Mouse (Mus musculus) heart, adult 2 months (tissue): ENCODE data around the gene D430042O09Rik. TPM values are rescaled to one million over a fixed set of nuclear protein-coding genes. Genes with fewer than 3 reads are reported as not detected.
A peak's percentile ranks its signal among the peaks of the same experiment; 100 is the strongest.

Experiments used
- DNase-seq, 2 experiments: peaks; one replicate each; pipeline ENCODE4 v3.0.0; 2021
- H3K27ac ChIP-seq: fragments of 200-600 bp; 2 replicates; pipeline ENCODE4 v1.8.1; 2022
- H3K27me3 ChIP-seq: fragments of 200-500 bp; 2 replicates; pipeline ENCODE4 v1.6.1; 2012; ENCODE audit warnings: mild to moderate bottlenecking, low read length, inconsistent platforms, mixed read lengths; ENCODE audit not compliant: control insufficient read depth, insufficient read depth
- H3K36me3 ChIP-seq: fragments of 200-500 bp; 2 replicates; pipeline ENCODE4 v1.6.1; 2012; ENCODE audit warnings: low read length, inconsistent platforms; ENCODE audit not compliant: control insufficient read depth, insufficient read depth
- H3K4me1 ChIP-seq: fragments of 200-500 bp; 2 replicates; pipeline ENCODE4 v1.6.1; 2011; ENCODE audit warnings: low read length; ENCODE audit not compliant: control insufficient read depth, insufficient read depth
- H3K4me3 ChIP-seq: fragments of 200-600 bp; 2 replicates; pipeline ENCODE4 v1.8.1; 2022
- H3K79me2 ChIP-seq: fragments of 200-500 bp; replicated peaks from 2 replicates; pipeline ENCODE4 v1.6.1; 2012; ENCODE audit warnings: mild to moderate bottlenecking, inconsistent platforms, low read length, moderate library complexity, mixed read lengths; ENCODE audit not compliant: control insufficient read depth, insufficient read depth
- H3K9ac ChIP-seq: fragments of 200-500 bp; 2 replicates; pipeline ENCODE4 v1.6.1; 2012; ENCODE audit warnings: low read depth, mild to moderate bottlenecking, control low read depth, inconsistent platforms, low read length, mixed read lengths
- CTCF ChIP-seq: fragments of 200-600 bp; IDR thresholded peaks from 2 replicates; pipeline ENCODE4 v1.8.1; 2022; ENCODE audit warnings: antibody characterized with exemption, mild to moderate bottlenecking, moderate library complexity
- EP300 ChIP-seq: fragments of 200-500 bp; IDR thresholded peaks from 2 replicates; pipeline ENCODE4 v1.6.1; 2011; ENCODE audit warnings: low read depth, low read length, control low read depth; ENCODE audit not compliant: insufficient read depth
- POLR2A ChIP-seq: fragments of 200-500 bp; IDR thresholded peaks from 2 replicates; pipeline ENCODE4 v1.6.1; 2011; ENCODE audit warnings: mild to moderate bottlenecking, low read depth, low read length, control low read depth; ENCODE audit not compliant: insufficient read depth
- WGBS: fragments of 180-500 bp; shearing (Covaris S2); methylation state at CpG from one replicate; pipeline ENCODE4 v1.1.7; 2018; 5-methylcytosine and 5-hydroxymethylcytosine counted together
- intact Hi-C: fragments of 180-260 bp; cut with DNase I; formaldehyde crosslinking; loops from one replicate; pipeline ENCODE4 v1.15.1; 2025
- polyA plus RNA-seq: library from polyadenylated mRNA; depleted of rRNA; stranded (reverse); fragments of >200 nt; gene quantifications from 2 replicates; pipeline ENCODE4 v1.2.3, GENCODE M21; 2012; rRNA removed
- total RNA-seq, 2 experiments: library from RNA; stranded (reverse); gene quantifications; 2 replicates each; pipeline ENCODE4 v1.2.3; 2021

Gene D430042O09Rik
- total and polyA plus RNA-seq, 3 experiments = 8.2 to 11.5 (median 9.3) TPM

GRCm38 (mm10) chr7:125920801-125921200 lies 213.1 kb downstream of the D430042O09Rik start:
- H3K4me1 ChIP-seq = no peaks in the 10 kb centered on the region
- H3K27me3 ChIP-seq = no peaks in the 10 kb centered on the region
- no peak overlapping the region for H3K4me3 ChIP-seq
- DNase-seq = peak in 1 of 2 experiments; percentile 24
- H3K9ac ChIP-seq = no peak overlapping the region
- no peak overlapping the region for H3K27ac ChIP-seq
- TF ChIP-seq POLR2A = no peak
- TF ChIP-seq CTCF = no peak
- no peak for TF ChIP-seq EP300
- intact Hi-C loops = no loop called here
- no peaks in the 10 kb centered on the region for H3K79me2 ChIP-seq
- no peaks in the 10 kb centered on the region for H3K36me3 ChIP-seq
- 60% methylated on average over 5 of the region's 5 CpGs for WGBS

- Histone ChIP-seq H3K27ac (no peak overlapping the region), H3K36me3 (no peaks in the 10 kb centered on the region), H3K4me3 (no peak overlapping the region), H3K27me3 (no peaks in the 10 kb centered on the region), H3K4me1 (no peaks in the 10 kb centered on the region), H3K79me2 (no peaks in the 10 kb centered on the region), H3K9ac (no peak overlapping the region)
- TF ChIP-seq CTCF (no peak), EP300 (no peak), POLR2A (no peak)
- 52% methylated on average over 5 of the region's 5 CpGs for WGBS
- no peak for DNase-seq
- intact Hi-C loops = no loop called here
Observed at GRCm38 (mm10) chr7:125924044-125924443, 216.4 kb downstream of the D430042O09Rik start.

Other genes starting within 250 kb of the D430042O09Rik start
- gene Nsmce1, start 216.3 kb upstream of the D430042O09Rik start, total RNA-seq = 10 to 100 TPM; 25.6 to 33.1 TPM
- gene Nsmce1, start 216.3 kb upstream of the D430042O09Rik start, polyA plus RNA-seq = 41.9 and 66.5 TPM in 2 replicates
- gene Il4ra, start 155.8 kb upstream of the D430042O09Rik start, total RNA-seq = 10 to 100 TPM; 13.2 to 20.1 TPM
- 14.3 and 19.1 TPM in 2 replicates for gene Il4ra, start 155.8 kb upstream of the D430042O09Rik start, polyA plus RNA-seq
- under 1 TPM; 0.48 to 0.60 TPM for gene Il21r, start 104.5 kb upstream of the D430042O09Rik start, total RNA-seq
- gene Il21r, start 104.5 kb upstream of the D430042O09Rik start, polyA plus RNA-seq = 1.8 and 2.3 TPM in 2 replicates
- 10 to 100 TPM; 46.3 to 47.9 TPM for gene Gtf3c1, start 108 bp upstream of the D430042O09Rik start, total RNA-seq
- 30.2 and 36.4 TPM in 2 replicates for gene Gtf3c1, start 108 bp upstream of the D430042O09Rik start, polyA plus RNA-seq